Mouse (Mus musculus) neural tube, embryonic 13.5 days (tissue): Measurements from ENCODE around the gene Gabpa. TPM values are rescaled to one million over a fixed set of nuclear protein-coding genes. Genes with fewer than 3 reads are reported as not detected.

Source experiments
- ATAC-seq: fragments of 200-750 bp; cut with Nextera tagmentation; 2 replicates; pipeline ENCODE4 v1.8.0; 2017; ENCODE audit warnings: low read depth, mild to moderate bottlenecking, moderate TSS enrichment, moderate library complexity
- H3K27ac ChIP-seq: fragments of 300-500 bp; sonication (generic); replicated peaks from 2 replicates; pipeline ENCODE4 v1.5.1; 2015; ENCODE audit warnings: moderate library complexity, mild to moderate bottlenecking, inconsistent platforms
- H3K27me3 ChIP-seq: fragments of 300-500 bp; sonication (generic); 2 replicates; pipeline ENCODE4 v1.6.1; 2015; ENCODE audit warnings: mild to moderate bottlenecking, inconsistent platforms
- H3K36me3 ChIP-seq: fragments of 300-500 bp; sonication (generic); 2 replicates; pipeline ENCODE4 v1.6.1; 2015; ENCODE audit warnings: mild to moderate bottlenecking, inconsistent platforms
- H3K4me1 ChIP-seq: fragments of 300-500 bp; sonication (generic); replicated peaks from 2 replicates; pipeline ENCODE4 v1.6.1; 2015; ENCODE audit warnings: inconsistent platforms
- H3K4me2 ChIP-seq: fragments of 300-500 bp; sonication (generic); 2 replicates; pipeline ENCODE4 v1.6.1; 2015; ENCODE audit warnings: inconsistent platforms, mild to moderate bottlenecking, moderate library complexity
- H3K4me3 ChIP-seq: fragments of 300-500 bp; sonication (generic); 2 replicates; pipeline ENCODE4 v1.5.1; 2015; ENCODE audit warnings: mild to moderate bottlenecking, inconsistent platforms
- H3K9ac ChIP-seq: fragments of 300-500 bp; sonication (generic); 2 replicates; pipeline ENCODE4 v1.6.1; 2015; ENCODE audit warnings: moderate library complexity, mild to moderate bottlenecking, inconsistent platforms
- H3K9me3 ChIP-seq: fragments of 300-500 bp; sonication (generic); 2 replicates; pipeline ENCODE4 v1.6.1; 2016; ENCODE audit warnings: inconsistent platforms
- WGBS: fragments of 180-500 bp; shearing (Covaris S2); methylation state at CpG from one replicate; pipeline ENCODE4 v1.1.7; 2015; 5-methylcytosine and 5-hydroxymethylcytosine counted together
- polyA plus RNA-seq: library from polyadenylated mRNA; unstranded; fragments of >200 nt; fragmentation: Nextera tagmentation; extraction: Ambion mirVana; gene quantifications from 2 replicates; pipeline ENCODE4 v1.2.1, GENCODE M21; 2015

Gabpa gene
- polyA plus RNA-seq, 1 experiment from 2014 or later = 21.2 TPM

DNA sequence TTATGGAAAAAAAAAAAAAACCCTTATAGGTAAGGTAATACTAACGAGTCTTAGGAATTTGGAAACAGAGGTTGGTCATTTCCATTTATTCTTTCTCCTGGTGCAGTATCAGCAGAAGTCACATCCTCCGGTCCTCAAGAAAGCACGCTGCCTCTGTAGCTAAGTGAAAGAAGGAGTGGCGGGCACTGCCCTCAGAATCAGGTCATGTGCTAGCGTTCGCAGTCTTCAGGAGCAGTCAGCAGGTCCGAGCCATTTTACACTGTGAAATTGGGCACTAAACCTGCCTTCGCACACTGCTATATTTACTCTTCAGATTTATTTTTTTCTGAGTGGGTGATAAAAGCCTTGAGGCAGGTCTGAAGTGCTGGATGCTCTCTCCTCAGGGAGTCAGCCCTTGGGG lies 20.9 kb upstream of the Gabpa start:
- no peak overlapping the region for H3K4me2 ChIP-seq
- ATAC-seq = no peak
- 88% methylated on average over 8 of the region's 8 CpGs for WGBS
- no peaks in the 10 kb centered on the region for H3K4me1 ChIP-seq
- no peaks in the 10 kb centered on the region for H3K9me3 ChIP-seq
- H3K9ac ChIP-seq = no peak overlapping the region
- H3K27me3 ChIP-seq = no peaks in the 10 kb centered on the region
- H3K27ac ChIP-seq = no peak overlapping the region
- H3K36me3 ChIP-seq = peaks cover 16% of the 10 kb centered on the region
- H3K4me3 ChIP-seq = no peak overlapping the region

GRCm38 (mm10) chr16:84814511-84814910 lies 20.2 kb upstream of the Gabpa start:
- H3K9ac ChIP-seq = no peak overlapping the region
- WGBS = 80% methylated on average over 8 of the region's 8 CpGs
- no peak for ATAC-seq
- no peak overlapping the region for H3K4me3 ChIP-seq
- H3K9me3 ChIP-seq = no peaks in the 10 kb centered on the region
- H3K4me2 ChIP-seq = no peak overlapping the region
- H3K27me3 ChIP-seq = no peaks in the 10 kb centered on the region
- H3K36me3 ChIP-seq = peaks cover 18% of the 10 kb centered on the region
- no peak overlapping the region for H3K27ac ChIP-seq
- H3K4me1 ChIP-seq = no peaks in the 10 kb centered on the region

DNA sequence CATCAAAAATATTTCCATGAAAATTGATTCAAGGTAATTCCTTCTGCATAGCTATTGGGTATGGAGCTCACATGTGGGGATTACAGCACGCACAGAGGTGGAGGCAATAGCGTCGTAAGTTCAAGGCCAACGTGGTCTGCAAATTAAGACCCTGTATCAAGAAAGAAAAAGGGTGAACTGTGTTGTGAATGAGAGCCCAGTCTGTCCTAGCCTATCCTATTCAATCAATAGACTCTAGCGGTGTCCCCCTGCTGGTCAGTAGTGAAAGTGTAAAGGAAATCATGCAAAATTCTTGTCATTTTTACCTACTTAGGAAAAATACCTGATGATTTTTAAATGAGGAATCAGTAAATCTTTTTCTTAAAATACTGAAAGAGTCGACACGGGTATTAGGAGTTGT lies 17.3 kb upstream of the Gabpa start:
- peak; percentile 76; the same call in 1 of the 2 replicates for ATAC-seq
- Histone ChIP-seq H3K27ac (no peak overlapping the region), H3K4me2 (no peak overlapping the region), H3K9ac (no peak overlapping the region), H3K27me3 (no peaks in the 10 kb centered on the region), H3K4me3 (no peak overlapping the region), H3K36me3 (peaks cover 25% of the 10 kb centered on the region), H3K9me3 (no peaks in the 10 kb centered on the region), H3K4me1 (no peaks in the 10 kb centered on the region)
- WGBS = 38% methylated on average over 7 of the region's 7 CpGs

GRCm38 (mm10) chr16:84825009-84825408 lies 9.7 kb upstream of the Gabpa start:
- H3K9ac ChIP-seq = no peak overlapping the region
- H3K9me3 ChIP-seq = no peaks in the 10 kb centered on the region
- peaks cover 82% of the 10 kb centered on the region for H3K36me3 ChIP-seq
- no peak overlapping the region for H3K27ac ChIP-seq
- 74% methylated on average over 6 of the region's 6 CpGs for WGBS
- no peak overlapping the region for H3K4me3 ChIP-seq
- H3K4me1 ChIP-seq = no peaks in the 10 kb centered on the region
- H3K4me2 ChIP-seq = no peak overlapping the region
- ATAC-seq = peak; percentile 65; the same call in 1 of the 2 replicates
- no peaks in the 10 kb centered on the region for H3K27me3 ChIP-seq

DNA sequence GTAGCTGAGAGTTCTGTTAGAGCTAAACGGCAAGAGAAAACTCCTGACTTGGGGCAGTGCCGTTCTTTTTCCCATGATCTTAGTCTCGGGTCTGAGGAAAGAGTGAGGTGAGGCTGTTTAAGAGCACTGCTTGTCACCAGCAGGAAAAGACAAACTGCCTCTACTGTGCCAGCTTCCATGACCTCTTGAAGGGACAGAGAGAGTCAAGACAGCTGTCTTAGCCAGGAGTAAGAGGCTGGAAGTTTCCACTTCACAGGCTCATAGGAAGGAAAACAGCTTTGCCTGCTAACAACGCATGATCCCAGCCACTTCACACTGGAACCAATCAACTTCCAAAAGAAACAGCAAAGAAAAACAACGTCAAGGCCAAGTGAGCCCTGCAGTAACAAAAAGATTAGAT lies 3.0 kb upstream of the Gabpa start:
- no peaks in the 10 kb centered on the region for H3K9me3 ChIP-seq
- H3K4me2 ChIP-seq = no peak overlapping the region
- H3K4me1 ChIP-seq = peaks cover 28% of the 10 kb centered on the region
- H3K36me3 ChIP-seq = peaks cover 50% of the 10 kb centered on the region
- H3K27ac ChIP-seq = no peak overlapping the region
- 89% methylated on average over 5 of the region's 5 CpGs for WGBS
- ATAC-seq = no peak
- no peak overlapping the region for H3K4me3 ChIP-seq
- H3K9ac ChIP-seq = no peak overlapping the region
- H3K27me3 ChIP-seq = no peaks in the 10 kb centered on the region

DNA sequence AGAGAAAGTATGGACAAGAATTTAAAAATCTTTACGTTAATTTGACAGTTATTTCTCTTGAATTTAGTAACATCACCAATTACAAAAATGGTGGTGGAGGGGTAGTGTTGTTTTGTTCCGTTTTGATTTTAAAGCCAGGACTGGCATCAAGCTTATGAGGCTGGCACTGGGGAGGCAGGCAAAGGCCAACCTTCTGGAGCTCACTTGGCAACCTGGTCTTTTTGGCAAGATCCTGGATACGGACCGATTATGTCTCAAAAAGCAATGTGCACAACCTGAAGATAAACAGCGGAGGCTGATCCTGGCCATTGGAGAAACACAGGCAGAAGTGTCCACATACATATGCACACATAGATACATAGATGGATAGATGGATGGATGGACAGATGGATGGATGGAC lies 2.0 kb upstream of the Gabpa start:
- Histone ChIP-seq H3K4me2 (no peak overlapping the region), H3K36me3 (peaks cover 39% of the 10 kb centered on the region), H3K4me1 (peaks cover 36% of the 10 kb centered on the region), H3K27me3 (no peaks in the 10 kb centered on the region), H3K9ac (no peak overlapping the region), H3K27ac (no peak overlapping the region), H3K4me3 (no peak overlapping the region), H3K9me3 (no peaks in the 10 kb centered on the region)
- ATAC-seq = no peak
- WGBS = 95% methylated on average over 5 of the region's 5 CpGs

- Histone ChIP-seq H3K4me2 (peak overlapping the region; percentile 85), H3K27ac (peak overlapping the region; percentile 98), H3K9ac (peak overlapping the region; percentile 96), H3K9me3 (no peaks in the 10 kb centered on the region), H3K36me3 (peaks cover 25% of the 10 kb centered on the region), H3K27me3 (no peaks in the 10 kb centered on the region), H3K4me3 (peak overlapping the region; percentile 94), H3K4me1 (peaks cover 36% of the 10 kb centered on the region)
- no peak; the same call in 1 of the 2 replicates for ATAC-seq
- under 1% methylated on average over 22 of the region's 22 CpGs for WGBS
Measured at GRCm38 (mm10) chr16:84834344-84834743, 381 bp upstream of the Gabpa start.

GRCm38 (mm10) chr16:84835441-84835822 lies 707 bp downstream of the Gabpa start, which contains the start of gene Atp5j:
Gene Atp5j (minus strand): TSS chr16:84835625.
- no peaks in the 10 kb centered on the region for H3K27me3 ChIP-seq
- H3K27ac ChIP-seq = peak within 1 kb of the TSS; percentile 98
- peak; percentile 82 for ATAC-seq
- H3K9me3 ChIP-seq = no peaks in the 10 kb centered on the region
- H3K4me3 ChIP-seq = peak within 1 kb of the TSS; percentile 94
- peak within 1 kb of the TSS; percentile 96 for H3K9ac ChIP-seq
- H3K4me2 ChIP-seq = peak within 1 kb of the TSS; percentile 85
- peaks cover 20% of the 10 kb centered on the region for H3K36me3 ChIP-seq
- peaks cover 36% of the 10 kb centered on the region for H3K4me1 ChIP-seq
- WGBS = 0% methylated on average over 56 of the region's 57 CpGs

DNA sequence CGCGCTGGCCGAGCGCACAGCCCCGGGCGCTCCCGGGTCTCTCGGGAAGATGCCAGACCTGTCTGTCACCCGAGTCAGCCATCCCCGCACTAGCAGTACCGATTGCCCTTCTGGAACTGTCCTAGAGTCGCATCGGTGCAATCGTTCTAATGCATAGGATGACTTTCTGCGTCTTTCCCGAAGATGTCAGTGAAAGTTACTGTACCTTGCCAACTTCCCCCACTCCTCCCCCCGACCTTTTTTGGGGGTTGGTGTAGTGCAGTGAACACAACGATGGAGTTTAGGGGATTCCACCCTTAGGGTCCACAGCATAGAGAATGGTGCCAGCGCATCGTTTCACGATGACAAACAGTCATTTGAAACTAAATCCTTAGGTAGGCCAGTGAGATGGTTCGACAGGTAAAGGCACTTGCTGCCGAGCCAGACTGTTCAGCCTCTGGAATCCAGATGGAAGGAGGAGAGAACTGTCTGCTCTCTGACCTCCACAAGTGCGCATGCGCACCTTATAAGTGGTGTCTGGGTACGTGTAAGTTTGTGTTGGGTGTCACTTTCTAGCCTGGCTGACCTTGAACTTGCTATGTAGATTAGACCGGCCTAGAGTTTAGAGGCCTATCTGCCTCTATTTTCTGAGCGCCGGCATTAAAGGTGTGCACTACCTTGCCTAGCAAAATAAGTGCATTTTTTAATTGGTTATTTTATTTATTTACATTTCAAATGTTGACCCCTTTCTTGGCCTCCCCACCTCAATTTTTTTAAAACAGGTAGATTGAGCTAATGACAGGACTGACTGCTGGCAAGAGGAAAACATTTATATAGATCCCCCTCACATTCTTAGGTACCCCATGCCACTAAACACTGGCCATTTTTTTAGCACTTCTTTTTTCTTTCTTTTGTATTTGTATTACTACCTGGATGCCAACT lies 1.4 kb downstream of the Gabpa start:
- peak; percentile 2; the same call in 1 of the 2 replicates for ATAC-seq
- H3K4me3 ChIP-seq = peak overlapping the region; percentile 94
- H3K27ac ChIP-seq = peak overlapping the region; percentile 98
- no peaks in the 10 kb centered on the region for H3K9me3 ChIP-seq
- H3K4me1 ChIP-seq = peaks cover 36% of the 10 kb centered on the region
- no peaks in the 10 kb centered on the region for H3K27me3 ChIP-seq
- H3K9ac ChIP-seq = peak overlapping the region; percentile 96
- WGBS = 11% methylated on average over 29 of the region's 29 CpGs
- H3K4me2 ChIP-seq = peak overlapping the region; percentile 85
- peaks cover 19% of the 10 kb centered on the region for H3K36me3 ChIP-seq

- Histone ChIP-seq H3K9ac (no peak overlapping the region), H3K4me2 (no peak overlapping the region), H3K4me3 (no peak overlapping the region), H3K4me1 (peaks cover 24% of the 10 kb centered on the region), H3K27me3 (no peaks in the 10 kb centered on the region), H3K9me3 (no peaks in the 10 kb centered on the region), H3K27ac (no peak overlapping the region), H3K36me3 (peaks cover 22% of the 10 kb centered on the region)
- ATAC-seq = no peak
- 93% methylated on average over 2 of the region's 2 CpGs for WGBS
Measured at GRCm38 (mm10) chr16:84838576-84838975, 3.9 kb downstream of the Gabpa start.

GRCm38 (mm10) chr16:84853492-84853891 lies 18.8 kb downstream of the Gabpa start:
- Histone ChIP-seq H3K4me2 (no peak overlapping the region), H3K4me3 (no peak overlapping the region), H3K4me1 (no peaks in the 10 kb centered on the region), H3K27me3 (no peaks in the 10 kb centered on the region), H3K9me3 (no peaks in the 10 kb centered on the region), H3K9ac (no peak overlapping the region), H3K36me3 (peaks cover 78% of the 10 kb centered on the region), H3K27ac (no peak overlapping the region)
- ATAC-seq = no peak
- 93% methylated on average over 6 of the region's 6 CpGs for WGBS

- Histone ChIP-seq H3K4me1 (no peaks in the 10 kb centered on the region), H3K27ac (no peak overlapping the region), H3K4me2 (no peak overlapping the region), H3K4me3 (no peak overlapping the region), H3K9me3 (no peaks in the 10 kb centered on the region), H3K9ac (no peak overlapping the region), H3K27me3 (no peaks in the 10 kb centered on the region), H3K36me3 (peaks cover 39% of the 10 kb centered on the region)
- 92% methylated on average over 8 of the region's 8 CpGs for WGBS
- no peak for ATAC-seq
Measured at GRCm38 (mm10) chr16:84864656-84865055, 29.9 kb downstream of the Gabpa start.
